Mouse (Mus musculus) limb, embryonic 14.5 days (tissue): ENCODE measurements at regions not wholly inside any gene's neighbourhood (a gene's known extent, or its start where the extent isn't known, plus 50 kb on each side); places are given as distances from the start of the nearest gene placed in this dataset.

Experiments
- ATAC-seq: fragments of 200-750 bp; cut with Nextera tagmentation; 2 replicates; pipeline ENCODE4 v1.8.0; 2017; ENCODE audit warnings: low read depth, moderate number of reproducible peaks, moderate TSS enrichment; ENCODE audit not compliant: low FRiP score
- DNase-seq: peaks from one replicate; pipeline ENCODE4 v3.0.0-alpha.2; 2015; ENCODE audit warnings: low spot score
- H3K27ac ChIP-seq: fragments of 300-500 bp; sonication (generic); replicated peaks from 2 replicates; pipeline ENCODE4 v1.5.1; 2014; ENCODE audit warnings: low read depth, mild to moderate bottlenecking, low read length, moderate library complexity, mixed read lengths
- H3K27me3 ChIP-seq: fragments of 300-500 bp; sonication (generic); 2 replicates; pipeline ENCODE4 v1.6.1; 2014; ENCODE audit warnings: low read length, mixed read lengths; ENCODE audit not compliant: control insufficient read depth, insufficient read depth
- H3K36me3 ChIP-seq: fragments of 300-500 bp; sonication (generic); 2 replicates; pipeline ENCODE4 v1.6.1; 2014; ENCODE audit warnings: mild to moderate bottlenecking, low read length, moderate library complexity, mixed read lengths; ENCODE audit not compliant: control insufficient read depth, insufficient read depth
- H3K4me1 ChIP-seq: fragments of 300-500 bp; sonication (generic); 2 replicates; pipeline ENCODE4 v1.6.1; 2014; ENCODE audit warnings: antibody characterized with exemption, low read length, mixed read lengths; ENCODE audit not compliant: control insufficient read depth, insufficient read depth
- H3K4me2 ChIP-seq: fragments of 300-500 bp; sonication (generic); replicated peaks from 2 replicates; pipeline ENCODE4 v1.6.1; 2014; ENCODE audit warnings: low read depth, mild to moderate bottlenecking, low read length, moderate library complexity; ENCODE audit not compliant: severe bottlenecking
- H3K4me3 ChIP-seq: fragments of 300-500 bp; sonication (generic); replicated peaks from 2 replicates; pipeline ENCODE4 v1.5.1; 2014; ENCODE audit warnings: low read length
- H3K9ac ChIP-seq: fragments of 300-500 bp; sonication (generic); 2 replicates; pipeline ENCODE4 v1.6.1; 2014; ENCODE audit warnings: mild to moderate bottlenecking, low read depth, low read length, moderate library complexity; ENCODE audit not compliant: severe bottlenecking
- H3K9me3 ChIP-seq: fragments of 300-500 bp; sonication (generic); 2 replicates; pipeline ENCODE4 v1.6.1; 2016; ENCODE audit warnings: low read length; ENCODE audit not compliant: control insufficient read depth
- POLR2A ChIP-seq: fragments of 200-500 bp; IDR thresholded peaks from 2 replicates; pipeline ENCODE4 v1.8.0; 2012; ENCODE audit warnings: inconsistent platforms, mild to moderate bottlenecking, moderate library complexity, borderline replicate concordance; ENCODE audit not compliant: insufficient read depth, insufficient read length; ENCODE audit errors: extremely low read depth
- WGBS: fragments of 180-500 bp; shearing (Covaris S2); extraction: QIAGEN DNeasy Blood & Tissue Kit; methylation state at CpG from one replicate; pipeline ENCODE4 v1.1.7; 2014; 5-methylcytosine and 5-hydroxymethylcytosine counted together

GRCm38 (mm10) chr1:119251741-119252140 lies 170.3 kb downstream of the Inhbb start:
- no peak for ATAC-seq
- H3K36me3 ChIP-seq: no peaks in the 10 kb centered on the region
- no peaks in the 10 kb centered on the region for H3K27me3 ChIP-seq
- no peaks in the 10 kb centered on the region for H3K9me3 ChIP-seq
- TF ChIP-seq POLR2A: no peak
- no peak overlapping the region for H3K9ac ChIP-seq
- WGBS: 91% methylated on average over 5 of the region's 5 CpGs
- no peak overlapping the region for H3K4me2 ChIP-seq
- no peak for DNase-seq
- H3K4me1 ChIP-seq: no peaks in the 10 kb centered on the region
- no peak overlapping the region for H3K4me3 ChIP-seq
- H3K27ac ChIP-seq: no peak overlapping the region

- H3K27ac ChIP-seq: no peak overlapping the region
- H3K4me3 ChIP-seq: no peak overlapping the region
- no peaks in the 10 kb centered on the region for H3K9me3 ChIP-seq
- ATAC-seq (no peak), DNase-seq (no peak)
- no peak for TF ChIP-seq POLR2A
- no peak overlapping the region for H3K4me2 ChIP-seq
- H3K9ac ChIP-seq: no peak overlapping the region
- H3K4me1 ChIP-seq: no peaks in the 10 kb centered on the region
- H3K27me3 ChIP-seq: no peaks in the 10 kb centered on the region
- no peaks in the 10 kb centered on the region for H3K36me3 ChIP-seq
- 81% methylated on average over 5 of the region's 5 CpGs for WGBS
Measured at GRCm38 (mm10) chr1:119248776-119249495, 173.1 kb downstream of the Inhbb start.

GRCm38 (mm10) chr1:119247117-119247516 lies 174.9 kb downstream of the Inhbb start:
- H3K27me3 ChIP-seq: no peaks in the 10 kb centered on the region
- WGBS: 61% methylated on average over 3 of the region's 3 CpGs
- TF ChIP-seq POLR2A: no peak

GRCm38 (mm10) chr1:119238463-119238862 lies 183.6 kb downstream of the Inhbb start:
- Histone ChIP-seq H3K4me3 (no peak overlapping the region), H3K9ac (no peak overlapping the region), H3K9me3 (no peaks in the 10 kb centered on the region), H3K4me2 (no peak overlapping the region), H3K27ac (no peak overlapping the region), H3K4me1 (no peaks in the 10 kb centered on the region), H3K36me3 (no peaks in the 10 kb centered on the region), H3K27me3 (no peaks in the 10 kb centered on the region)
- DNase-seq (no peak), ATAC-seq (no peak)
- 32% methylated on average over 10 of the region's 10 CpGs for WGBS
- no peak for TF ChIP-seq POLR2A

More at GRCm38 (mm10) chr1:119247117-119247516, 174.9 kb downstream of the Inhbb start:
- Histone ChIP-seq H3K4me3 (no peak overlapping the region), H3K4me1 (no peaks in the 10 kb centered on the region), H3K36me3 (no peaks in the 10 kb centered on the region), H3K9ac (no peak overlapping the region), H3K9me3 (no peaks in the 10 kb centered on the region), H3K4me2 (no peak overlapping the region), H3K27ac (no peak overlapping the region)
- no peak for DNase-seq
- ATAC-seq: no peak

GRCm38 (mm10) chr1:119236787-119237186 lies 183.4 kb upstream of the Gli2 start:
- ATAC-seq: no peak
- DNase-seq: no peak
- WGBS: 18% methylated on average over 3 of the region's 3 CpGs
- H3K27ac ChIP-seq: no peak overlapping the region
- H3K36me3 ChIP-seq: no peaks in the 10 kb centered on the region
- H3K4me3 ChIP-seq: no peak overlapping the region
- TF ChIP-seq POLR2A: no peak
- no peak overlapping the region for H3K9ac ChIP-seq
- no peaks in the 10 kb centered on the region for H3K4me1 ChIP-seq
- no peaks in the 10 kb centered on the region for H3K27me3 ChIP-seq
- no peak overlapping the region for H3K4me2 ChIP-seq
- no peaks in the 10 kb centered on the region for H3K9me3 ChIP-seq
